Mouse (Mus musculus): ENCODE data around the gene Calu.

DNA sequence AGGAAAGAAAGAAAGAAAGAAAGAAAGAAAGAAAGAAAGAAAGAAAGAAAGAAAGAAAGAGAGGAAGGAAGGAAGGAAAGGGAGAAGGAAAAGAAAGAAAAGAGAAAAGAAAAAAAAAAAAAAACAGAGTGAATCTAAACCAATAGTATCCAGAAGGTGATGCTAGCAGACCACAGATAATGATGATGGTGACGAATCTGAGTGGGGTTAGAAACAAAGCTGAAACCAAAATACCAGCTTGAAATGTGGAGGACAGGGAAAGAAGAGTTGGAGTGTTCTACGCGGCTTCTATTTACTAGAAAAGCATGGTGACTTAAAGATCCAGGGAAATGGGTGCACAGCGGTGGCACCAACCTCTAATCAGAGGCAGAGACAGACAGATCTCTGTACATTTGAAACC lies 43.9 kb downstream of the Calu start:
- TF ChIP-seq BHLHE40 (IDR thresholded peaks at IDR 0.05; ENCODE audit: low read depth, low read length) (no peak), ELF1 (IDR thresholded peaks at IDR 0.05; ENCODE audit: low read depth, low read length) (0 out of 2 replicates have a peak, but pooled peaks have one; percentile 30), NRF1 (IDR thresholded peaks at IDR 0.05; ENCODE audit: low read depth, low read length) (no peak), POLR2AphosphoS2 (IDR thresholded peaks at IDR 0.05; ENCODE audit: low read depth, low read length) (no peak), EP300 (IDR thresholded peaks at IDR 0.05; ENCODE audit: low read length) (no peak), POLR2A (IDR thresholded peaks at IDR 0.05; ENCODE audit: low read depth, low read length) (no peak), CTCF (conservative IDR thresholded peaks at IDR 0.05 in 1 of 2, IDR thresholded peaks at IDR 0.05 in 1 of 2; ENCODE audit: low read depth in 2 of 2, low read length in 2 of 2) (peak in 1 of 2 experiments; percentile 73; a peak in 2 of 4 replicates), GABPA (IDR thresholded peaks at IDR 0.05; ENCODE audit: insufficient replicate concordance, low read depth, low read length) (no peak), TBP (conservative IDR thresholded peaks at IDR 0.05; ENCODE audit: low read depth, low read length) (no peak), MXI1 (IDR thresholded peaks at IDR 0.05; ENCODE audit: low read depth, low read length) (0 out of 2 replicates have a peak, but pooled peaks have one; percentile 21), E2F4 (IDR thresholded peaks at IDR 0.05; ENCODE audit: insufficient replicate concordance, low read depth, low read length) (no peak)
